Comparison of ENCODE assay signal across 13 mouse cellular contexts in the genomic region with DNA sequence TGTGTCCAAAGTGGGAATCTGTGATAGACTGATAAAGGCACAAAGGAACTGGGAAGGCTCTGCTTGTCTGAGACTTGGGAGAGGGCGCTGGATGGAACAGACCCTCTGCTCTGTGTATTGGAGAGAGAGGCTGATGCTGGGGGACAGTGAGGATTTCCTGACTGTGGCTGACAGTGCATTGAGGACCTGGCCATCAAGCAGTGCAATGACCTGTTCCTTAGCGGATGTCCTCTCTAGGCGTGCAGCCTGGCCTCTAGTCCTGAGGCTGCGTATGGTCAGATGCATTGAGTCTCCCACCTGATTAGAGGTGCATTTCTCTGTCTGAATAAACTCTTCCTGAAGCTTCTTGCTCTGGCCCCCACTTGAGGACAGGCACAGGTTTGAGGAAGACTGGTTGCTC.
A peak's percentile ranks its signal among the peaks of the same experiment; 100 is the strongest.
DNase-seq lines count a peak whose midpoint lies in the region; ATAC-seq and TF ChIP-seq lines count a peak whose summit lies in the region.
"Had no signal": no experiment of that assay in that cellular context is flagged by ENCODE, and none has a peak within 500 bp of the region (broad histone marks: within the 10 kb centered on the region; RNA-seq: fewer than 3 reads in every experiment).

No protein-coding gene starts in this region.

- no peak for TF ChIP-seq POLR2A in olfactory bulb, adult 2 months (IDR thresholded peaks at IDR 0.05; ENCODE audit: insufficient read depth, low read depth, low read length)

- peak overlapping the region; percentile 79 for H3K4me2 ChIP-seq in forebrain, embryonic 16.5 days (ENCODE audit: low read length)
- peak overlapping the region; percentile 37 for H3K4me2 ChIP-seq in midbrain, embryonic 11.5 days
- H3K4me2 ChIP-seq: liver, embryonic 12.5 days had no signal

- no peak for ATAC-seq in forebrain, embryonic 16.5 days
- no peak for ATAC-seq in midbrain, embryonic 11.5 days (ENCODE audit: low FRiP score)
- no peak for ATAC-seq in frontal cortex, adult (ENCODE audit: low TSS enrichment)
- ATAC-seq: CD4-positive, CD25-positive, alpha-beta regulatory T cell, adult 4 months; liver, embryonic 12.5 days; lung, postnatal 0 days had no signal

- no peak for TF ChIP-seq CTCF in left cerebral cortex, adult 2 months (IDR thresholded peaks at IDR 0.05)
- no peak for TF ChIP-seq CTCF in olfactory bulb, adult 2 months (IDR thresholded peaks at IDR 0.05; ENCODE audit: insufficient read depth, low read depth, low read length)

- intact Hi-C loops in left cerebral cortex, adult 2 months (cut with DNase I), result loop anchor here (5.0 to 10.0 kb wide), 7 partner anchors 63 to 683 kb away; no protein-coding TSS in a partner anchor

- H3K27ac ChIP-seq in left cerebral cortex, adult 2 months, result peak overlapping the region; percentile 82
- peak overlapping the region; percentile 91 for H3K27ac ChIP-seq in forebrain, embryonic 16.5 days (ENCODE audit: low read length)
- H3K27ac ChIP-seq in midbrain, embryonic 11.5 days (ENCODE audit: low read depth, low read length), result no peak overlapping the region
- H3K27ac ChIP-seq in olfactory bulb, adult 2 months (ENCODE audit: insufficient read depth, low read depth, low read length), result peak overlapping the region; percentile 87
- H3K27ac ChIP-seq: liver, embryonic 12.5 days; stomach, postnatal 0 days had no signal

- H3K9me3 ChIP-seq in forebrain, embryonic 16.5 days (ENCODE audit: control insufficient read depth, low read length), result no peaks in the 10 kb centered on the region
- no peaks in the 10 kb centered on the region for H3K9me3 ChIP-seq in midbrain, embryonic 11.5 days (ENCODE audit: control insufficient read depth, low read length)
- H3K9me3 ChIP-seq: liver, embryonic 12.5 days had no signal

- H3K27me3 ChIP-seq in forebrain, embryonic 16.5 days (replicated peaks; ENCODE audit: control insufficient read depth, insufficient read depth, low read length), result no peaks in the 10 kb centered on the region
- H3K27me3 ChIP-seq in midbrain, embryonic 11.5 days (ENCODE audit: control insufficient read depth, insufficient read depth, low read length), result no peaks in the 10 kb centered on the region
- H3K27me3 ChIP-seq: liver, embryonic 12.5 days had no signal

- H3K36me3 ChIP-seq in forebrain, embryonic 16.5 days (ENCODE audit: control insufficient read depth, insufficient read depth), result no peaks in the 10 kb centered on the region
- no peaks in the 10 kb centered on the region for H3K36me3 ChIP-seq in midbrain, embryonic 11.5 days (ENCODE audit: control insufficient read depth, insufficient read depth, low read length)
- H3K36me3 ChIP-seq: liver, embryonic 12.5 days had no signal

- WGBS in forebrain, embryonic 16.5 days, result 88% methylated on average over 4 of the region's 4 CpGs
- WGBS in midbrain, embryonic 11.5 days, result 98% methylated on average over 4 of the region's 4 CpGs
- WGBS in olfactory bulb, adult 2 months, result 35% methylated on average over 4 of the region's 4 CpGs

- DNase-seq in left cerebral cortex, adult 2 months (ENCODE audit: extremely low spot score in 1 of 2, low spot score in 2 of 2), result no peak
- DNase-seq in left cerebral cortex, adult 8-10 months (ENCODE audit: low spot score in 2 of 2), result no peak
- no peak for DNase-seq in midbrain, embryonic 11.5 days (ENCODE audit: low spot score, missing footprints)
- DNase-seq in lung, postnatal 25 days (ENCODE audit: low spot score), result no peak
- DNase-seq: kidney, adult 18-20 months; kidney, postnatal 4 days had no signal

- peaks cover 25% of the 10 kb centered on the region for H3K4me1 ChIP-seq in forebrain, embryonic 16.5 days (replicated peaks; ENCODE audit: control insufficient read depth, insufficient read depth, low read length)
- peaks cover 9% of the 10 kb centered on the region; the same call in 1 of the 2 replicates for H3K4me1 ChIP-seq in midbrain, embryonic 11.5 days (ENCODE audit: control insufficient read depth, insufficient read depth, low read length)
- H3K4me1 ChIP-seq in olfactory bulb, adult 2 months (ENCODE audit: control insufficient read depth, insufficient read depth, low read length), result peaks cover 5% of the 10 kb centered on the region
- H3K4me1 ChIP-seq: liver, embryonic 12.5 days had no signal

- peak overlapping the region; percentile 71 for H3K4me3 ChIP-seq in left cerebral cortex, adult 2 months
- peak overlapping the region; percentile 57 for H3K4me3 ChIP-seq in forebrain, embryonic 16.5 days (replicated peaks; ENCODE audit: low read length)
- H3K4me3 ChIP-seq in midbrain, embryonic 11.5 days (ENCODE audit: low read depth, low read length), result peak overlapping the region; percentile 32
- H3K4me3 ChIP-seq in olfactory bulb, adult 2 months (ENCODE audit: insufficient read depth, low read depth, low read length), result peak overlapping the region; percentile 53
- H3K4me3 ChIP-seq: liver, embryonic 12.5 days had no signal

- H3K9ac ChIP-seq in forebrain, embryonic 16.5 days (replicated peaks; ENCODE audit: low read depth, low read length), result peak overlapping the region; percentile 63
- H3K9ac ChIP-seq in midbrain, embryonic 11.5 days (ENCODE audit: low read length), result peak overlapping the region; percentile 16; the same call in 1 of the 2 replicates
- H3K9ac ChIP-seq: liver, embryonic 12.5 days had no signal
